Mouse (Mus musculus): ENCODE data around the gene Vmn1r112. TPM values are rescaled to one million over a fixed set of nuclear protein-coding genes. Genes with fewer than 3 reads are reported as not detected.
"Not testable (repeated sequence)": the region's sequence is repeated elsewhere in the genome, so short reads cannot be mapped to it uniquely, and the experiment has no call there.

Vmn1r112 gene
- not detected in 2 replicates for polyA plus RNA-seq (2015; fragmentation: Nextera tagmentation; extraction: Ambion mirVana)

- H3K4me1 ChIP-seq; H3K27ac ChIP-seq; H3K27me3 ChIP-seq; H3K4me2 ChIP-seq; H3K4me3 ChIP-seq; H3K36me3 ChIP-seq; H3K9me3 ChIP-seq; ATAC-seq (ENCODE audit: insufficient number of reproducible peaks, insufficient read depth, low FRiP score, low TSS enrichment, low read depth); H3K9ac ChIP-seq: not testable (repeated sequence)
- no CpG with 5 or more reads among the region's 3 CpGs for WGBS
Observed at GRCm38 (mm10) chr7:20770885-20771284, at the start of gene Vmn1r112. Vmn1r112 (plus strand) TSS chr7:20771185.

- WGBS, result no CpG with 5 or more reads among the region's 1 CpGs
Observed at GRCm38 (mm10) chr7:20730524-20730923, 40.5 kb upstream of the Vmn1r112 start, which contains the start of gene Gm10668. Gm10668 (minus strand) TSS chr7:20730624.

GRCm38 (mm10) chr7:20786985-20787384 lies 16.0 kb downstream of the Vmn1r112 start, which contains the start of gene Vmn1r113:
Vmn1r113 (plus strand) TSS chr7:20787285.
- H3K4me2 ChIP-seq; H3K9ac ChIP-seq; H3K36me3 ChIP-seq; H3K4me1 ChIP-seq; H3K9me3 ChIP-seq; H3K4me3 ChIP-seq; ATAC-seq (ENCODE audit: insufficient number of reproducible peaks, insufficient read depth, low FRiP score, low TSS enrichment, low read depth); H3K27ac ChIP-seq; H3K27me3 ChIP-seq: not testable (repeated sequence)
- WGBS, result 55% methylated on average over 2 of the region's 2 CpGs

More at GRCm38 (mm10) chr7:20730524-20730923, 40.5 kb upstream of the Vmn1r112 start, which contains the start of gene Gm10668:
- H3K9me3 ChIP-seq; ATAC-seq (ENCODE audit: insufficient number of reproducible peaks, insufficient read depth, low FRiP score, low TSS enrichment, low read depth); H3K4me2 ChIP-seq; H3K36me3 ChIP-seq; H3K4me1 ChIP-seq; H3K9ac ChIP-seq; H3K27ac ChIP-seq; H3K4me3 ChIP-seq; H3K27me3 ChIP-seq: not testable (repeated sequence)

- not testable (repeated sequence) for H3K27me3 ChIP-seq; H3K4me3 ChIP-seq; H3K4me1 ChIP-seq; H3K9me3 ChIP-seq; H3K4me2 ChIP-seq; H3K36me3 ChIP-seq; H3K27ac ChIP-seq; ATAC-seq (ENCODE audit: insufficient number of reproducible peaks, insufficient read depth, low FRiP score, low TSS enrichment, low read depth); H3K9ac ChIP-seq
- WGBS, result no CpG with 5 or more reads among the region's 5 CpGs
Observed at GRCm38 (mm10) chr7:20812086-20812485, 41.1 kb downstream of the Vmn1r112 start, which contains the start of gene Vmn1r114. Vmn1r114 (minus strand) TSS chr7:20812186.

Other genes starting within 250 kb of the Vmn1r112 start
- not detected in 2 replicates for gene Vmn1r104, start 237.3 kb upstream of the Vmn1r112 start, polyA plus RNA-seq (2015; fragmentation: Nextera tagmentation; extraction: Ambion mirVana)
- not detected in 2 replicates for gene Gm5726, start 225.4 kb upstream of the Vmn1r112 start, polyA plus RNA-seq (2015; fragmentation: Nextera tagmentation; extraction: Ambion mirVana)
- not detected in 2 replicates for gene Gm4141, start 194.9 kb upstream of the Vmn1r112 start, polyA plus RNA-seq (2015; fragmentation: Nextera tagmentation; extraction: Ambion mirVana)
- not detected in 2 replicates for gene Gm4513, start 172.2 kb upstream of the Vmn1r112 start, polyA plus RNA-seq (2015; fragmentation: Nextera tagmentation; extraction: Ambion mirVana)
- not detected in 2 replicates for gene Vmn1r107, start 102.3 kb upstream of the Vmn1r112 start, polyA plus RNA-seq (2015; fragmentation: Nextera tagmentation; extraction: Ambion mirVana)
- not detected in 2 replicates for gene Vmn1r111, start 68.0 kb upstream of the Vmn1r112 start, polyA plus RNA-seq (2015; fragmentation: Nextera tagmentation; extraction: Ambion mirVana)
- not detected in 2 replicates for gene Gm10668, start 40.6 kb upstream of the Vmn1r112 start, polyA plus RNA-seq (2015; fragmentation: Nextera tagmentation; extraction: Ambion mirVana)
- not detected in 2 replicates for gene Vmn1r113, start 16.1 kb downstream of the Vmn1r112 start, polyA plus RNA-seq (2015; fragmentation: Nextera tagmentation; extraction: Ambion mirVana)
- not detected in 2 replicates for gene Vmn1r114, start 41.0 kb downstream of the Vmn1r112 start, polyA plus RNA-seq (2015; fragmentation: Nextera tagmentation; extraction: Ambion mirVana)
- not detected in 2 replicates for gene Vmn1r115, start 73.8 kb downstream of the Vmn1r112 start, polyA plus RNA-seq (2015; fragmentation: Nextera tagmentation; extraction: Ambion mirVana)
- gene Vmn1r116, start 101.1 kb downstream of the Vmn1r112 start, polyA plus RNA-seq (2015; fragmentation: Nextera tagmentation; extraction: Ambion mirVana), result not detected in 2 replicates
- gene Vmn1r117, start 112.9 kb downstream of the Vmn1r112 start, polyA plus RNA-seq (2015; fragmentation: Nextera tagmentation; extraction: Ambion mirVana), result not detected in 2 replicates
- not detected in 2 replicates for gene Vmn1r118, start 141.2 kb downstream of the Vmn1r112 start, polyA plus RNA-seq (2015; fragmentation: Nextera tagmentation; extraction: Ambion mirVana)
- not detected in 2 replicates for gene Vmn1r119, start 241.3 kb downstream of the Vmn1r112 start, polyA plus RNA-seq (2015; fragmentation: Nextera tagmentation; extraction: Ambion mirVana)